In genomic region chr1:167269856-167270270, GRCm38 (mm10) we compare ENCODE assay signal across 8 mouse cellular contexts. TPM values are rescaled to one million over a fixed set of nuclear protein-coding genes. Genes with fewer than 3 reads are reported as not detected.
DNase-seq lines count a peak whose midpoint lies in the region; ATAC-seq lines count a peak whose summit lies in the region.

No protein-coding gene starts in this region.

- ATAC-seq in activated CD4-positive, CD25-positive, alpha-beta regulatory T cell, adult 4 months, result peak; percentile 7
- peak; percentile 44 for ATAC-seq in hindbrain, embryonic 13.5 days (ENCODE audit: low FRiP score)
- peak; percentile 8; the same call in 1 of the 2 replicates for ATAC-seq in stomach, embryonic 15.5 days (ENCODE audit: insufficient read depth, low FRiP score, low read depth)

- peak; percentile 68 to 72 for DNase-seq in cerebellum, adult 18-20 months
- DNase-seq in frontal cortex, postnatal 36 days (ENCODE audit: low spot score in 2 of 2), result peak; percentile 55 to 74
- DNase-seq in layer of hippocampus, postnatal 36 days, result peak; percentile 73 to 74
- peak; percentile 90 for DNase-seq in lung, postnatal 36 days
- DNase-seq in spleen, postnatal 14 days (ENCODE audit: low spot score in 2 of 2), result no peak

- H3K4me3 ChIP-seq in hindbrain, embryonic 13.5 days, result peak overlapping the region; percentile 30; the same call in 1 of the 2 replicates
- H3K4me3 ChIP-seq in stomach, embryonic 15.5 days (replicated peaks), result peak overlapping the region; percentile 20; the same call in 1 of the 2 replicates

- peak overlapping the region; percentile 74 for H3K27ac ChIP-seq in hindbrain, embryonic 13.5 days
- peak overlapping the region; percentile 65 for H3K27ac ChIP-seq in stomach, embryonic 15.5 days

- H3K36me3 ChIP-seq in hindbrain, embryonic 13.5 days, result no peaks in the 10 kb centered on the region
- H3K36me3 ChIP-seq in stomach, embryonic 15.5 days, result no peaks in the 10 kb centered on the region

- WGBS in hindbrain, embryonic 13.5 days, result 29% methylated on average over 6 of the region's 6 CpGs
- WGBS in stomach, embryonic 15.5 days, result 16% methylated on average over 6 of the region's 6 CpGs

- no peaks in the 10 kb centered on the region for H3K9me3 ChIP-seq in hindbrain, embryonic 13.5 days
- no peaks in the 10 kb centered on the region for H3K9me3 ChIP-seq in stomach, embryonic 15.5 days

- H3K27me3 ChIP-seq in hindbrain, embryonic 13.5 days, result no peaks in the 10 kb centered on the region
- no peaks in the 10 kb centered on the region for H3K27me3 ChIP-seq in stomach, embryonic 15.5 days (replicated peaks)

- peaks cover 64% of the 10 kb centered on the region for H3K4me1 ChIP-seq in hindbrain, embryonic 13.5 days (replicated peaks)
- peaks cover 52% of the 10 kb centered on the region for H3K4me1 ChIP-seq in stomach, embryonic 15.5 days

- H3K4me2 ChIP-seq in hindbrain, embryonic 13.5 days, result peak overlapping the region; percentile 56
- peak overlapping the region; percentile 56 for H3K4me2 ChIP-seq in stomach, embryonic 15.5 days

- peak overlapping the region; percentile 60; the same call in 1 of the 2 replicates for H3K9ac ChIP-seq in hindbrain, embryonic 13.5 days
- H3K9ac ChIP-seq in stomach, embryonic 15.5 days, result no peak overlapping the region

RNA-seq across cellular contexts. Expression of gene Uck2, which starts 15.3 kb away (rescaled TPM):
- 10 to 100 TPM; 18.6 to 31.8 TPM for polyA plus RNA-seq in activated CD4-positive, CD25-positive, alpha-beta regulatory T cell, adult 4 months (2017; shearing (Covaris generic))
- polyA plus RNA-seq in hindbrain, embryonic 13.5 days (2015; fragmentation: Nextera tagmentation; extraction: Ambion mirVana), result 58.4 and 63.4 TPM in 2 replicates
- 10 to 100 TPM; 38.1 to 39.7 TPM for total RNA-seq in layer of hippocampus, postnatal 36 days (2021)
- polyA plus RNA-seq in stomach, embryonic 15.5 days (2015; fragmentation: Nextera tagmentation; extraction: Ambion mirVana), result 73.3 and 79.9 TPM in 2 replicates

RNA-seq across cellular contexts. Expression of gene Tmco1, which starts 38.3 kb away (rescaled TPM):
- polyA plus RNA-seq in activated CD4-positive, CD25-positive, alpha-beta regulatory T cell, adult 4 months (2017; shearing (Covaris generic)), result 100 to 1,000 TPM in 1 of 2 experiments, 10 to 100 TPM in 1; 94.8 to 120 TPM
- polyA plus RNA-seq in hindbrain, embryonic 13.5 days (2015; fragmentation: Nextera tagmentation; extraction: Ambion mirVana), result 72.5 and 73.5 TPM in 2 replicates
- total RNA-seq in layer of hippocampus, postnatal 36 days (2021), result 10 to 100 TPM; 52.4 to 52.7 TPM
- 86.2 and 94.3 TPM in 2 replicates for polyA plus RNA-seq in stomach, embryonic 15.5 days (2015; fragmentation: Nextera tagmentation; extraction: Ambion mirVana)

Comparison
In these comparisons a context has a peak if more than half of its experiments do, and no peak if none do; other contexts are left out.
1. DNase-seq: peak in cerebellum, adult 18-20 months (2 of 2), frontal cortex, postnatal 36 days (2 of 2), layer of hippocampus, postnatal 36 days (2 of 2) and lung, postnatal 36 days (single experiment); none in spleen, postnatal 14 days (0 of 2).
2. Peak in every context shown above with its lines, with median percentiles within 50 percentile points of each other: ATAC-seq.